Mouse (Mus musculus) myocyte (in vitro differentiated cells): ENCODE results near the gene Gm45711.

Source experiments
- MAX ChIP-seq: IDR thresholded peaks from one replicate; pipeline ENCODE4 v1.6.1; 2011; ENCODE audit warnings: low read depth, mild to moderate bottlenecking, control low read depth
- MYOD1 ChIP-seq, 3 experiments: IDR thresholded peaks; one replicate each; pipeline ENCODE4 v1.6.1; 2011; ENCODE audit warnings: control low read depth in 2 of 3, low read depth in 2 of 3, mild to moderate bottlenecking in 2 of 3, moderate library complexity in 1 of 3; ENCODE audit not compliant: insufficient read length in 2 of 3, control insufficient read depth in 1 of 3
- POLR2A ChIP-seq: IDR thresholded peaks from one replicate; pipeline ENCODE4 v1.6.1; 2011; ENCODE audit warnings: low read depth, mild to moderate bottlenecking, control low read depth, moderate library complexity; ENCODE audit not compliant: insufficient read length
- POLR2AphosphoS2 ChIP-seq: IDR thresholded peaks from one replicate; pipeline ENCODE4 v1.6.1; 2011; ENCODE audit warnings: low read depth, control low read depth; ENCODE audit not compliant: insufficient read length

GRCm38 (mm10) chr8:104294396-104294795, 15.5 kb downstream of the Gm45711 start:
- TF ChIP-seq POLR2A (no peak), MYOD1 (IDR thresholded peaks at IDR 0.05; ENCODE audit: control insufficient read depth in 1 of 3, insufficient read length in 2 of 3, low read depth in 2 of 3) (no peak), POLR2AphosphoS2 (no peak), MAX (no peak)
